Mouse (Mus musculus) ES-E14 (cell line): ENCODE measurements around the gene Dnajc14. TPM values are rescaled to one million over a fixed set of nuclear protein-coding genes. Genes with fewer than 3 reads are reported as not detected.
A peak's percentile ranks its signal among the peaks of the same experiment; 100 is the strongest.

ENCODE experiments used
- DNase-seq: peaks from one replicate; pipeline ENCODE4 v3.0.0-alpha.2; 2013; ENCODE audit warnings: low read depth, low spot score
- H3K27ac ChIP-seq: 2 replicates; pipeline ENCODE4 v1.5.1; 2012; ENCODE audit warnings: low read depth, mild to moderate bottlenecking, low read length, moderate library complexity, mixed read lengths; ENCODE audit not compliant: poor library complexity, insufficient read depth, severe bottlenecking
- H3K36me3 ChIP-seq: 2 replicates; pipeline ENCODE4 v1.6.1; 2012; ENCODE audit warnings: mild to moderate bottlenecking, low read length, moderate library complexity, mixed read lengths; ENCODE audit not compliant: control insufficient read depth, poor library complexity, insufficient read depth, severe bottlenecking
- H3K4me1 ChIP-seq, 2 experiments: fragments of 150-350 bp in 1 of 2; sonication (generic) in 1 of 2; 2 replicates each; pipeline ENCODE4 v1.6.1; 2012; ENCODE audit warnings: low read length in 2 of 2, mild to moderate bottlenecking in 1 of 2, mixed read lengths in 1 of 2; ENCODE audit not compliant: control insufficient read depth in 2 of 2, insufficient read depth in 2 of 2, poor library complexity in 1 of 2
- H3K4me3 ChIP-seq, 2 experiments: fragments of 150-350 bp in 1 of 2; sonication (generic) in 1 of 2; 2 replicates each; pipeline ENCODE4 v1.5.1; 2012; ENCODE audit warnings: low read length in 2 of 2, low read depth in 1 of 2, mild to moderate bottlenecking in 1 of 2, mixed read lengths in 1 of 2; ENCODE audit not compliant: insufficient read depth in 1 of 2, poor library complexity in 1 of 2, severe bottlenecking in 1 of 2
- H3K9ac ChIP-seq: 2 replicates; pipeline ENCODE4 v1.6.1; 2012; ENCODE audit warnings: low read depth, mild to moderate bottlenecking, low read length, mixed read lengths; ENCODE audit not compliant: poor library complexity, insufficient read depth, severe bottlenecking
- H3K9me3 ChIP-seq: fragments of 150-350 bp; sonication (generic); 2 replicates; pipeline ENCODE4 v1.6.1; 2012; ENCODE audit warnings: low read depth, mild to moderate bottlenecking, low read length; ENCODE audit not compliant: control insufficient read depth, insufficient read depth
- CHD2 ChIP-seq: IDR thresholded peaks from 2 replicates; pipeline ENCODE4 v1.6.1; 2014; ENCODE audit warnings: mild to moderate bottlenecking, low read depth, low read length, inconsistent platforms
- HCFC1 ChIP-seq: IDR thresholded peaks from 2 replicates; pipeline ENCODE4 v1.6.1; 2012; ENCODE audit warnings: low read length, inconsistent platforms, borderline replicate concordance; ENCODE audit not compliant: insufficient read depth
- MAFK ChIP-seq: IDR thresholded peaks from 2 replicates; pipeline ENCODE4 v1.6.1; 2014; ENCODE audit warnings: mild to moderate bottlenecking, low read depth, low read length, inconsistent platforms; ENCODE audit not compliant: insufficient read depth
- ZC3H11A ChIP-seq: IDR thresholded peaks from 2 replicates; pipeline ENCODE4 v1.6.1; 2012; ENCODE audit warnings: low read depth, mild to moderate bottlenecking, inconsistent platforms, low read length, borderline replicate concordance
- ZNF384 ChIP-seq: IDR thresholded peaks from 2 replicates; pipeline ENCODE4 v1.6.1; 2012; ENCODE audit warnings: low read depth, low read length, inconsistent platforms
- in situ Hi-C, 2 experiments: fragments of 600-800 bp; cut with MboI; formaldehyde crosslinking; loops; one replicate each; pipeline ENCODE4 v1.15.1; 2025; ENCODE audit warnings: low sequenced_read_pairs in 2 of 2, inconsistent platforms in 1 of 2; ENCODE audit not compliant: unreplicated experiment in 2 of 2
- total RNA-seq: library from RNA; depleted of rRNA; stranded (reverse); fragments of 300-350 nt; gene quantifications from 2 replicates; pipeline ENCODE4 v1.2.3, GENCODE M21; 2012; rRNA removed

Dnajc14 gene
- 51.9 and 53.0 TPM in 2 replicates for total RNA-seq

DNA sequence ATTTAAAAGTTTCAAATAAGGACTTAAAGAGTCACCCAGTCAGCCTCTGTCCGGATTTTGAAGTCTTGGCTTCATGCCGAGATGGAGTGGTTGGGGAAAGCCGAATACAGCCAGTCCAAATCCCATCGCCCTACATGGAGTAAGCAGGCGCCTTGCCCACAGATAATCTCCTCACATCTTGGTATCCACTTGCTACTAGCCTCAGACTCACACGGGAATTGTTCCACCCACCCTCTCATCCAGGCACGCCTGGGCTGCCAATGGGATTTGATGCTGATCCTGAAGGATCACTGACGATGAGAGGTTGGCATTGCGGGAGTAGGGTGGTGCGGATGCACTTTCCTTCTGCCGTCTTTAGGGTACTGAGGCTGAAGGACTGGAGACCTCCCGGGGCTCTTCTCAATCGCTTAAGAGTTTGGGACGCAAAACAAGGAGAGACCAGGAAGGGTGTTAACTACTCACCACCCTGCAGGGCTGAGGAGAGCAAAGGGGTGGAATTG is at the start of gene Dnajc14:
Gene Dnajc14, plus strand, starts transcription at position 292 of the 500 bp plus-strand sequence.
- H3K9me3 ChIP-seq, result no peaks in the 10 kb centered on the region
- H3K4me3 ChIP-seq, result peak within 1 kb of the TSS; percentile 90 to 99
- peak within 1 kb of the TSS; percentile 94 for H3K9ac ChIP-seq
- H3K27ac ChIP-seq, result peak within 1 kb of the TSS; percentile 83
- DNase-seq, result no peak
- in situ Hi-C loops, result no loop called here
- peaks cover 6% of the 10 kb centered on the region for H3K36me3 ChIP-seq
- H3K4me1 ChIP-seq, result peaks cover 0 to 14% of the 10 kb centered on the region in 2 experiments; a peak in 3 of 4 replicates
- TF ChIP-seq ZNF384, result no peak
- TF ChIP-seq ZC3H11A, result 0 out of 2 replicates have a peak, but pooled peaks have one; percentile 11

DNA sequence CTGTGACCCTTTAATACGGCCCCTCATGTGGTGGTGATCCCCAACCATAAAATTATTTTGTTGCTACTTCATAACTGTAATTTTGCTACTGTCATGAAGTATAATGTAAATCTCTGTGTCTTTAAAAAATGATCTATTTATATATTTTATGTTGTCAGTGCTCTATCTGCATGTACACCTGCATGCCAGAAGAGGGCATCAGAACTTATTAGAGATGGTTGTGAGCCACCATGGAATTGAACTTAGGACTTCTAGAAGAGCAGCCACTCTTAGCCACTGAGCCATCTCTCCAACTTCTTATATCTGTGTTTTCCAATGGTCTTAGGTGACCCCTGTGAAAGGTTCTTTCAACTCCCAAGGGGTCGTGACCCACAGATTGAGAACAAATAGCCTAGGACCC is 31.0 kb upstream of the Dnajc14 start:
- Histone ChIP-seq H3K9me3 (no peaks in the 10 kb centered on the region), H3K4me3 (no peak overlapping the region), H3K4me1 (no peaks in the 10 kb centered on the region), H3K27ac (no peak overlapping the region), H3K36me3 (no peaks in the 10 kb centered on the region), H3K9ac (no peak overlapping the region)
- no peak for DNase-seq
- no peak for TF ChIP-seq ZNF384
- TF ChIP-seq HCFC1, result no peak
- no peak for TF ChIP-seq CHD2
- no peak for TF ChIP-seq ZC3H11A
- TF ChIP-seq MAFK, result no peak
- in situ Hi-C loops, result no loop called here

DNA sequence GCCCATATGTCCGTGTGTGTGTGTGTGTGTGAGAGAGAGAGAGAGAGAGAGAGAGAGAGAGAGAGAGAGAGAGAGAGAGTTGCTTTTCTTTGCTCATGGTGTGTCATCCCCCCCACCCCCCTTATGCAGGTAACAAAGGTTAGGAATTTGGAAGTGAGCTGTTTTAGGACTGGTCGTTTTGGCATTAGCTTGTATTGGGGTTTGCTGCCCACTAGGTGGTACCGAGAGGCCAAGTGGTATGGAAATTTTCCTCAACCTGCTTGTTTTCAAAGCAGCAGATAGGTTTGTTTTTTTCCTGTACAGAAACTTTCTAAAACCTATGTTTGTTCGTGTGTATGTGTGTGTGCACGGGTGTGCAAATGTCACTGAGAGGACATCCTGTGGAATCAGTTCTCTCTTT is 30.2 kb upstream of the Dnajc14 start:
- Histone ChIP-seq H3K4me3 (no peak overlapping the region), H3K9me3 (no peaks in the 10 kb centered on the region), H3K36me3 (no peaks in the 10 kb centered on the region), H3K9ac (no peak overlapping the region), H3K27ac (no peak overlapping the region), H3K4me1 (no peaks in the 10 kb centered on the region)
- in situ Hi-C loops, result no loop called here
- DNase-seq, result peak; percentile 20
- no peak for TF ChIP-seq ZC3H11A
- TF ChIP-seq MAFK, result no peak
- no peak for TF ChIP-seq ZNF384
- no peak for TF ChIP-seq CHD2
- TF ChIP-seq HCFC1, result no peak

DNA sequence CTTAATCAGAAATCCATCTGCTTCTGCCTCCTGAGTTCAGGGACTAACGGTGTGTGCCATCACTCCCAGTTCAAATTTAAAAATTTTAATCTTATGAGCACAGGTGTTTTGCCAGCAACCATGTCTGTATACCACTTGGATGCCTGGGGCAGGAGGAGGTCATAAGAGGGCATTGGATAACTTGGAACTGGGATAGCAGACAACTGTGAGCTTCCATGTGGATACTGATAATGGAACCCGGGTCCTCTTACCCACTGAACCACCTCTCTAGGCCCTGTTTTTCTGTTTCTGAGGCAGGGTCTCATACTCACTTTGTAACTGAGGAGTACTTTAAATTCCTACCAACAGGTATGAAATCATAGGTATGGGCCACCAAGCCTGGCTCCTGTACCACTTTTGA is 25.4 kb upstream of the Dnajc14 start:
- Histone ChIP-seq H3K36me3 (no peaks in the 10 kb centered on the region), H3K9me3 (0 out of 2 replicates have a peak, but pooled peaks cover under 1% of the 10 kb centered on the region), H3K4me1 (no peaks in the 10 kb centered on the region), H3K27ac (no peak overlapping the region), H3K4me3 (no peak overlapping the region), H3K9ac (no peak overlapping the region)
- TF ChIP-seq HCFC1, result no peak
- TF ChIP-seq CHD2, result no peak
- no peak for TF ChIP-seq ZC3H11A
- TF ChIP-seq MAFK, result no peak
- no peak for TF ChIP-seq ZNF384
- in situ Hi-C loops, result no loop called here
- no peak for DNase-seq
